Mouse (Mus musculus) midbrain, postnatal 0 days (tissue): ENCODE results near the gene Marc2. TPM values are rescaled to one million over a fixed set of nuclear protein-coding genes. Genes with fewer than 3 reads are reported as not detected.
A peak's percentile ranks its signal among the peaks of the same experiment; 100 is the strongest.

Experiments
- ATAC-seq: fragments of 200-750 bp; cut with Nextera tagmentation; 2 replicates; pipeline ENCODE4 v1.8.0; 2017; ENCODE audit warnings: moderate number of reproducible peaks, mild to moderate bottlenecking, moderate TSS enrichment, moderate library complexity; ENCODE audit not compliant: low FRiP score
- DNase-seq: peaks from one replicate; pipeline ENCODE4 v3.0.0-alpha.2; 2015; ENCODE audit warnings: low spot score
- H3K27ac ChIP-seq: fragments of 300-500 bp; sonication (generic); 2 replicates; pipeline ENCODE4 v1.5.1; 2014; ENCODE audit warnings: low read depth, mild to moderate bottlenecking, low read length, mixed read lengths
- H3K27me3 ChIP-seq: fragments of 300-500 bp; sonication (generic); 2 replicates; pipeline ENCODE4 v1.6.1; 2014; ENCODE audit warnings: low read length, control low read depth, mixed read lengths; ENCODE audit not compliant: insufficient read depth
- H3K36me3 ChIP-seq: fragments of 300-500 bp; sonication (generic); 2 replicates; pipeline ENCODE4 v1.6.1; 2014; ENCODE audit warnings: low read length, control low read depth, mixed read lengths; ENCODE audit not compliant: insufficient read depth
- H3K4me1 ChIP-seq: fragments of 300-500 bp; sonication (generic); 2 replicates; pipeline ENCODE4 v1.6.1; 2014; ENCODE audit warnings: mild to moderate bottlenecking, control low read depth, antibody characterized with exemption, low read length, mixed read lengths; ENCODE audit not compliant: insufficient read depth
- H3K4me2 ChIP-seq: fragments of 300-500 bp; sonication (generic); 2 replicates; pipeline ENCODE4 v1.6.1; 2014; ENCODE audit warnings: low read depth, mild to moderate bottlenecking, low read length, mixed read lengths; ENCODE audit not compliant: poor library complexity, severe bottlenecking
- H3K4me3 ChIP-seq: fragments of 300-500 bp; sonication (generic); 2 replicates; pipeline ENCODE4 v1.5.1; 2014; ENCODE audit warnings: low read depth, mild to moderate bottlenecking, low read length, moderate library complexity
- H3K9ac ChIP-seq: fragments of 300-500 bp; sonication (generic); replicated peaks from 2 replicates; pipeline ENCODE4 v1.6.1; 2014; ENCODE audit warnings: mild to moderate bottlenecking, low read length, moderate library complexity, mixed read lengths; ENCODE audit not compliant: poor library complexity, severe bottlenecking
- H3K9me3 ChIP-seq: fragments of 300-500 bp; sonication (generic); 2 replicates; pipeline ENCODE4 v1.6.1; 2016; ENCODE audit warnings: low read length, control low read depth
- CTCF ChIP-seq: IDR thresholded peaks from 2 replicates; pipeline ENCODE4 v1.5.1; 2016; ENCODE audit warnings: antibody characterized with exemption, mild to moderate bottlenecking
- WGBS: fragments of 180-500 bp; shearing (Covaris S2); extraction: QIAGEN DNeasy Blood & Tissue Kit; methylation state at CpG from one replicate; pipeline ENCODE4 v1.1.7; 2014; 5-methylcytosine and 5-hydroxymethylcytosine counted together
- polyA plus RNA-seq: library from polyadenylated mRNA; unstranded; fragments of >200 nt; fragmentation: Nextera tagmentation; extraction: Ambion mirVana; gene quantifications from 2 replicates; pipeline ENCODE4 v1.2.1, GENCODE M21; 2015
- total RNA-seq: library from RNA; depleted of rRNA; stranded (reverse); fragments of >200 nt; gene quantifications from 2 replicates; pipeline ENCODE4 v1.2.3, GENCODE M21; 2014; rRNA removed

Gene Marc2
- total RNA-seq (46.3 and 56.1 TPM in 2 replicates), polyA plus RNA-seq (121 and 124 TPM in 2 replicates)

DNA sequence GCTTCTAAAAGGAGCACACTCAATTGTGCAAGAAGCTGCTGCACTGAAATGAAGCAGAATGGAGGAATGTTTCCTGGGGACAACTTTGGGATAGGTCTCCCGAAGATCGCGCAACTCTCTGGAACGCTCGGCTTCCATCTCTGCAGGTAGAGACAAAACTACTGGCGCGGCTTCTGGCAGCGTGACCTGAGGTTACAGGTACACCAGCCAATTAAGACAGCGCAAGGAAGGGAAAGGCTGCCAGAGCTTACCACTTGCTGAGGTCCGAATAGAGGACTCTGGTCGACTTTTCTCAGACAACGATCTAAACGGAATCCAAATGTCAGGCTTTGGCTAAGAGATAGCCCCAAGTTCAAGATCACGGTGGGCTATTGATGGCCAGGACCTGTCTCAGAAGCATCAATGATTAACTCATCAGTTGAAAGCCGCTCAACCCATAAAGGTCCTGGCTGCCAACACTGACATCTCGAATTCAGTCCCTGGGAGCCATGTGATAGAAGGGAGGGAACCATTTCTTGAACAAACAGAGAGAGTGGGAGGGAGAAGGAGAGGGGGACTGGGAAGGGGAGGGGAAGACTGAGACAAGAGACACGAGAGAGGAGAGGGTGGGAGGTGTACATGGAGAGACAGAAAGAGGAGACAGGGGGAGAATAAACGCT, at the start of gene Marc2:
Marc2 (minus strand) TSS at position 360 of the 659 bp plus-strand sequence.
- no peak for DNase-seq
- Histone ChIP-seq H3K4me1 (0 out of 2 replicates have a peak, but pooled peaks cover 12% of the 10 kb centered on the region), H3K9ac (peak within 1 kb of the TSS; percentile 73), H3K4me2 (peak within 1 kb of the TSS; percentile 92), H3K27ac (peak within 1 kb of the TSS; percentile 76), H3K4me3 (peak within 1 kb of the TSS; percentile 80), H3K27me3 (no peaks in the 10 kb centered on the region), H3K36me3 (no peaks in the 10 kb centered on the region), H3K9me3 (no peaks in the 10 kb centered on the region)
- no peak for TF ChIP-seq CTCF
- WGBS: 3% methylated on average over 18 of the region's 18 CpGs
- ATAC-seq: 0 out of 2 replicates have a peak, but pooled peaks have one; percentile 15

DNA sequence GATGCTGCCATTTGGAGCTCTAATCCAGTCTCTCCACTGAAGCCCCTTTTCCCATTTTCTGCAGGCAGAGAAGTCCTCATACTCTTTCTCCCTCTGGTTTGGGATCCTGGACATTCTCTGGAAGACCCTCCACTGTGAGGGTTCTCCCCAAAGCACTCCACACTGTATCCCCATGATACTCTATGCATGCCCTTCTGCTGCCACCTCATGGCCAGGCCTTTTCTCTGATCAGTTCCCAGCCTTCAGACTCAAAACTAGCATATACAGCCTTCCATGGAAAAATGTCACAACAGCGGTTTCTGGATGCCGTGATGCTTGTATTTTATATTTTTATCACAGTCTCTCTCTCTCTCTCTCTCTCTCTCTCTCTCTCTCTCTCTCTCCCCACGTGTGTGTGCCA, 45.7 kb upstream of the Marc2 start:
- Histone ChIP-seq H3K9me3 (no peaks in the 10 kb centered on the region), H3K4me2 (no peak overlapping the region), H3K27me3 (no peaks in the 10 kb centered on the region), H3K4me1 (no peaks in the 10 kb centered on the region), H3K9ac (no peak overlapping the region), H3K36me3 (peaks cover 3% of the 10 kb centered on the region; the same call in 1 of the 2 replicates), H3K4me3 (no peak overlapping the region), H3K27ac (no peak overlapping the region)
- DNase-seq: no peak
- TF ChIP-seq CTCF: peak; percentile 68
- no peak for ATAC-seq
- 79% methylated on average over 3 of the region's 3 CpGs for WGBS

DNA sequence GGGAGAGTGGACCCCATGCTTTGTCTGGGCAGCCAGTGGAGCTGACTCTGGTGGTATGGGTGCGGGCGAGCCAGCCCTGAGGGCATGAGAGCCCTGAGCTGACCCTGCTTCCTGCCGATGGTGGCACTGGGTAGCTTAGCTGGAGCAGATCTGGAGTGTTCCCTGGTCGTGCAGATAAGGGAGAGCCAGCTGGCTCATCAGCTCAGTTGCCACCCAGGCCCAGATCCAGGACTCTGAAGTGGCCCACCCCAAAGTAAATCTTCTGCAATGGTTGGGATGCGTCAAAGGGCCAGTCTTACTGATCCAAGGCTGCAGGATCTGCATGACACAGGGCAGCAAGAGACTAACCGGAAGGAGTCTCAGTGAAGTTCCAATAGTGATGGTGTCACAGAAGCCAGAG, 43.2 kb upstream of the Marc2 start:
- TF ChIP-seq CTCF: no peak
- H3K36me3 ChIP-seq: no peaks in the 10 kb centered on the region
- no peak overlapping the region for H3K27ac ChIP-seq
- H3K4me1 ChIP-seq: no peaks in the 10 kb centered on the region
- DNase-seq (no peak), ATAC-seq (no peak; the same call in 1 of the 2 replicates)
- no peaks in the 10 kb centered on the region for H3K27me3 ChIP-seq
- 91% methylated on average over 6 of the region's 6 CpGs for WGBS
- no peaks in the 10 kb centered on the region for H3K9me3 ChIP-seq
- H3K4me2 ChIP-seq: no peak overlapping the region
- H3K9ac ChIP-seq: no peak overlapping the region
- no peak overlapping the region for H3K4me3 ChIP-seq

DNA sequence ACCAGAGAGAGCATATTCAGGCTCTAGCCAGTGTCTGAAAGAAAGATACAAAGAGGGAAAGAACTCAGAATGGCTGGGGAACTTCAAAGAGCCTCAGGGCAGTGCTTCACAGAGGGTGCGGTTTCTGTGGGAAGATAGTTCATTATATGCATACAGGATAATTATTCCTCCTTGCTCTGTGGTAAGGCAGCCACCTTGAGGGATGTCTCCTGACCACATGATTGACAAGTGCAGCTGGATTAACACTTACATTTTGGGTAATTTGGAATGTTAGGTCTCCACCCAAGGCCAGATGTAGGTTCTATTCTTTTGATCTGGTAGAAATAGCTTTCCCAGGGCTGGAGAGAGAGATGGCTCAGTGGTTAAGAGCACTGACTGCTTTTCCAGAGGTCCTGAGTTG, 39.9 kb upstream of the Marc2 start:
- no peaks in the 10 kb centered on the region for H3K36me3 ChIP-seq
- peaks cover 3% of the 10 kb centered on the region; the same call in 1 of the 2 replicates for H3K4me1 ChIP-seq
- H3K4me3 ChIP-seq: no peak overlapping the region
- H3K27ac ChIP-seq: no peak overlapping the region
- no peak overlapping the region for H3K9ac ChIP-seq
- no peak for ATAC-seq
- H3K27me3 ChIP-seq: peaks cover 25% of the 10 kb centered on the region; the same call in 1 of the 2 replicates
- WGBS: 74% methylated on average over 1 of the region's 1 CpGs
- H3K9me3 ChIP-seq: no peaks in the 10 kb centered on the region
- no peak overlapping the region for H3K4me2 ChIP-seq
- no peak for TF ChIP-seq CTCF
- no peak for DNase-seq

DNA sequence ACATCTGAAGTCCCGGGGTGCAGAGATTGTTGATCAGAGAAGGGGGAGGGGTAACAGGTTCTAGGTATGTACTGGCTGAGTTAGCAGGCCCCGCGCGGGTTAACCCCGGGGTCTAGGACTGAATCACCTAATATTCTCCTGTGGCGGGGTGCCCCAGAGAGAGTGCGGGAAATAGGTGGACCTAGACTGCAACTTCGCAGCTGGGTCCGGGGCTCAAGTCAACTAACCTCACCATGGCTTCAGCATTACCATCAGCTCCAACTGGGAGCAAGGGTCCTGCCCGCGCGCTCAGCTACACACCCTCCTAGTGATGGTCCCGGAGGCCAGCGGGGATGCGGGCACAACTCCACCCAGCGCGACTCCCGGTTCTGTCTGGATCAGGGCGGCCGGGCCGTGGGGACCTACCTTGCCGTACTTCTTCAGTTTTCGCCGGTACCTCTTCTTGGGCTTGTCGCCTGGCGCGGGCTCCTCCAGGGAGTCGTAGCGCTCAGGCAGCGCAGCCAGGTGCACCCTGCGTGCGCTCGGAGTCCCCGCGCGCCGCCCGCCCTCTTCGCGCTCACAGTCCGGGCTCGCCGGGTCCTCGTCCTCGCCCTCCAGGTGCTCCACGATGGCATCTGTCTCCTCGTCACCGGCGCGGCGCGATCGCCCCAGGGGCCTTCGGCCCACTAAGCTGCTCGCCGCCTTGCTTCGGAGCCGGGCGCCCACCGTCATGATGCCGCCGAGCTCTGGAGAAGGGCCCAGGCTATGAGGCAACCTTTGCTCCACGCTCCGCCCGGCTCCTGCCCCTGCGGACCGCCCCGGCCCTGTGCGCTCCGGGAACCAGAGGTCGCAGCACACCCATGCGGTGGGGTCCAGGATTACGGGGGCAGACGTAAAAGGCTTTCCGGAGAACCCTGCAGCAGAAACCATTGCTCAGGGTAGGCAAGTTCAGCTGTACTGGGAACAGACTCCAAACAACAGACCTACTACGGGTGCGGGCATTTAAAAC, 36.3 kb upstream of the Marc2 start, which contains the start of gene C130074G19Rik:
C130074G19Rik (minus strand) TSS at position 938 of the 988 bp plus-strand sequence.
- H3K27ac ChIP-seq: no peak within 1 kb of the TSS
- no peaks in the 10 kb centered on the region for H3K36me3 ChIP-seq
- peak; percentile 61 for TF ChIP-seq CTCF
- H3K27me3 ChIP-seq: peaks cover 25% of the 10 kb centered on the region; the same call in 1 of the 2 replicates
- no peaks in the 10 kb centered on the region for H3K9me3 ChIP-seq
- peak within 1 kb of the TSS; percentile 79 for H3K4me2 ChIP-seq
- peak within 1 kb of the TSS; percentile 49 for H3K4me3 ChIP-seq
- peaks cover 3% of the 10 kb centered on the region; the same call in 1 of the 2 replicates for H3K4me1 ChIP-seq
- no peak for DNase-seq
- ATAC-seq: peak; percentile 52; the same call in 1 of the 2 replicates
- peak within 1 kb of the TSS; percentile 55; the same call in 1 of the 2 replicates for H3K9ac ChIP-seq
- 3% methylated on average over 74 of the region's 77 CpGs for WGBS
